Mouse (Mus musculus) MEL (cell line): Measurements from ENCODE around the gene Coq10b. TPM values are rescaled to one million over a fixed set of nuclear protein-coding genes. Genes with fewer than 3 reads are reported as not detected.

Source experiments
- DNase-seq: peaks from one replicate; pipeline ENCODE4 v3.0.0; 2011; ENCODE audit warnings: low read depth, low spot score
- H3K27ac ChIP-seq: 2 replicates; pipeline ENCODE4 v1.5.1; 2012; ENCODE audit warnings: low read depth, mild to moderate bottlenecking, control low read depth, low read length, moderate library complexity; ENCODE audit not compliant: control insufficient read depth
- H3K27me3 ChIP-seq, 2 experiments: fragments of 150-350 bp in 1 of 2; sonication (generic) in 1 of 2; 2 replicates each; pipeline ENCODE4 v1.6.1; 2012; ENCODE audit warnings: low read length in 2 of 2, mild to moderate bottlenecking in 2 of 2, improper control_type of control experiment in 1 of 2, moderate library complexity in 1 of 2; ENCODE audit not compliant: insufficient read depth in 2 of 2, control insufficient read depth in 1 of 2
- H3K36me3 ChIP-seq, 2 experiments: 2 replicates each; pipeline ENCODE4 v1.6.1; 2012 to 2014; ENCODE audit warnings: low read length in 2 of 2, improper control_type of control experiment in 1 of 2, inconsistent platforms in 1 of 2, mild to moderate bottlenecking in 1 of 2; ENCODE audit not compliant: insufficient read depth in 2 of 2, control insufficient read depth in 1 of 2
- H3K4me1 ChIP-seq, 2 experiments: fragments of 150-350 bp in 1 of 2; sonication (generic) in 1 of 2; 2 replicates each; pipeline ENCODE4 v1.6.1; 2012; ENCODE audit warnings: low read length in 2 of 2, improper control_type of control experiment in 1 of 2, mild to moderate bottlenecking in 1 of 2; ENCODE audit not compliant: insufficient read depth in 2 of 2, control insufficient read depth in 1 of 2
- H3K4me3 ChIP-seq, 2 experiments: fragments of 150-350 bp in 1 of 2; sonication (generic) in 1 of 2; 2 replicates each; pipeline ENCODE4 v1.5.1; 2012; ENCODE audit warnings: low read depth in 2 of 2, low read length in 2 of 2, mild to moderate bottlenecking in 2 of 2, moderate library complexity in 2 of 2, control low read depth in 1 of 2, improper control_type of control experiment in 1 of 2; ENCODE audit not compliant: control insufficient read depth in 1 of 2, insufficient read depth in 1 of 2
- H3K79me2 ChIP-seq: 2 replicates; pipeline ENCODE4 v1.6.1; 2012; ENCODE audit warnings: mild to moderate bottlenecking, low read length, moderate library complexity; ENCODE audit not compliant: control insufficient read depth, poor library complexity, insufficient read depth
- H3K9ac ChIP-seq: 2 replicates; pipeline ENCODE4 v1.6.1; 2012; ENCODE audit warnings: low read depth, mild to moderate bottlenecking, control low read depth, low read length, moderate library complexity; ENCODE audit not compliant: control insufficient read depth, poor library complexity, severe bottlenecking
- H3K9me3 ChIP-seq: fragments of 150-350 bp; sonication (generic); replicated peaks from 2 replicates; pipeline ENCODE4 v1.6.1; 2012; ENCODE audit warnings: mild to moderate bottlenecking, low read length, improper control_type of control experiment, moderate library complexity; ENCODE audit not compliant: insufficient read depth
- CTCF ChIP-seq, 3 experiments: IDR thresholded peaks in 2 of 3; conservative IDR thresholded peaks in 1 of 3; 2 replicates each; pipeline ENCODE4 v1.5.1; 2011 to 2012; ENCODE audit warnings: low read length in 3 of 3, low read depth in 2 of 3, mild to moderate bottlenecking in 2 of 3, improper control_type of control experiment in 1 of 3, inconsistent platforms in 1 of 3, mixed read lengths in 1 of 3, moderate library complexity in 1 of 3; ENCODE audit not compliant: control insufficient read depth in 1 of 3, insufficient read depth in 1 of 3, poor library complexity in 1 of 3, severe bottlenecking in 1 of 3
- EP300 ChIP-seq, 2 experiments: IDR thresholded peaks; 2 replicates each; pipeline ENCODE4 v1.6.1; 2011; ENCODE audit warnings: improper control_type of control experiment in 2 of 2, low read length in 2 of 2, low read depth in 1 of 2, mild to moderate bottlenecking in 1 of 2
- ETS1 ChIP-seq: IDR thresholded peaks from 2 replicates; pipeline ENCODE4 v1.6.1; 2012; ENCODE audit warnings: low read depth, mild to moderate bottlenecking, inconsistent platforms, low read length, improper control_type of control experiment, moderate library complexity
- GABPA ChIP-seq: IDR thresholded peaks from 2 replicates; pipeline ENCODE4 v1.6.1; 2012; ENCODE audit warnings: low read depth, mild to moderate bottlenecking, inconsistent platforms, low read length, improper control_type of control experiment, moderate library complexity
- MAZ ChIP-seq: IDR thresholded peaks from 2 replicates; pipeline ENCODE4 v1.6.1; 2012; ENCODE audit warnings: low read depth, mild to moderate bottlenecking, inconsistent platforms, low read length, improper control_type of control experiment
- MEF2A ChIP-seq: IDR thresholded peaks from 2 replicates; pipeline ENCODE4 v1.6.1; 2014; ENCODE audit warnings: low read depth, mild to moderate bottlenecking, inconsistent platforms, low read length, improper control_type of control experiment; ENCODE audit not compliant: poor library complexity, insufficient replicate concordance, severe bottlenecking; ENCODE audit errors: extremely low read depth
- POLR2A ChIP-seq, 2 experiments: IDR thresholded peaks; 2 replicates each; pipeline ENCODE4 v1.6.1; 2011 to 2012; ENCODE audit warnings: low read length in 2 of 2, mild to moderate bottlenecking in 2 of 2, control low read depth in 1 of 2, improper control_type of control experiment in 1 of 2, low read depth in 1 of 2, moderate library complexity in 1 of 2; ENCODE audit not compliant: control insufficient read depth in 1 of 2, insufficient read depth in 1 of 2, poor library complexity in 1 of 2
- POLR2AphosphoS2 ChIP-seq: IDR thresholded peaks from 2 replicates; pipeline ENCODE4 v1.6.1; 2011; ENCODE audit warnings: low read length, improper control_type of control experiment
- RCOR1 ChIP-seq: IDR thresholded peaks from 2 replicates; pipeline ENCODE4 v1.6.1; 2012; ENCODE audit warnings: low read depth, mild to moderate bottlenecking, inconsistent platforms, low read length, improper control_type of control experiment
- TAL1 ChIP-seq: IDR thresholded peaks from 2 replicates; pipeline ENCODE4 v1.6.1; 2012; ENCODE audit warnings: mild to moderate bottlenecking, inconsistent platforms, low read length, moderate library complexity, mixed read lengths
- TBP ChIP-seq: IDR thresholded peaks from 2 replicates; pipeline ENCODE4 v1.8.0; 2011; ENCODE audit warnings: low read depth, low read length, improper control_type of control experiment
- TCF12 ChIP-seq: IDR thresholded peaks from 2 replicates; pipeline ENCODE4 v1.6.1; 2014; ENCODE audit warnings: low read depth, mild to moderate bottlenecking, inconsistent platforms, low read length, improper control_type of control experiment, moderate library complexity
- UBTF ChIP-seq: IDR thresholded peaks from 2 replicates; pipeline ENCODE4 v1.6.1; 2012; ENCODE audit warnings: low read depth, mild to moderate bottlenecking, inconsistent platforms, low read length, improper control_type of control experiment, moderate library complexity, borderline replicate concordance; ENCODE audit not compliant: insufficient read depth
- polyA plus RNA-seq, 2 experiments: library from polyadenylated mRNA; stranded (reverse) in 1 of 2; unstranded in 1 of 2; fragments of >175 nt in 1 of 2; fragments of >200 nt in 1 of 2; gene quantifications; 2 replicates each; pipeline versions ENCODE4 v1.2.1 to v1.2.4; 2012; ENCODE audit warnings: low replicate concordance in 2 of 2, low read depth in 1 of 2; ENCODE audit not compliant: insufficient read length in 2 of 2, insufficient read depth in 1 of 2, missing spikeins in 1 of 2
- total RNA-seq: library from RNA; depleted of rRNA; stranded (reverse); fragments of 300-350 nt; gene quantifications from 2 replicates; pipeline ENCODE4 v1.2.3, GENCODE M21; 2012

Gene Coq10b
- total and polyA plus RNA-seq, 3 experiments: 9.8 to 84.6 (median 13.4) TPM

GRCm38 (mm10) chr1:55092056-55092455, 39.5 kb downstream of the Coq10b start:
- peak overlapping the region; percentile 32 for H3K27ac ChIP-seq
- TF ChIP-seq POLR2AphosphoS2: peak; percentile 91
- TF ChIP-seq MAZ: no peak
- 0 out of 4 replicates have a peak, but pooled peaks of 1 of the 2 experiments have one; percentile 39 for TF ChIP-seq POLR2A (IDR thresholded peaks at IDR 0.05; ENCODE audit: control insufficient read depth in 1 of 2, insufficient read depth in 1 of 2, low read depth in 1 of 2, low read length in 2 of 2, poor library complexity in 1 of 2)
- TF ChIP-seq, all 39 proteins: peak for 2
- Histone ChIP-seq H3K4me1 (peaks cover 2 to 7% of the 10 kb centered on the region in 2 experiments; a peak in 3 of 4 replicates), H3K27me3 (no peaks in the 10 kb centered on the region), H3K9me3 (no peaks in the 10 kb centered on the region), H3K9ac (no peak overlapping the region), H3K79me2 (peaks cover 27% of the 10 kb centered on the region), H3K4me3 (no peak overlapping the region), H3K36me3 (peaks cover 4 to 31% of the 10 kb centered on the region in 2 experiments; a peak in 3 of 4 replicates)
- no peak for DNase-seq

- H3K9me3 ChIP-seq: no peaks in the 10 kb centered on the region
- no peak overlapping the region for H3K9ac ChIP-seq
- peak overlapping the region; percentile 10; the same call in 1 of the 2 replicates for H3K27ac ChIP-seq
- TF ChIP-seq TAL1: peak; percentile 60
- no peak; the same call in 1 of the 2 replicates for TF ChIP-seq ETS1
- TF ChIP-seq GABPA: no peak
- peak; percentile 72 for TF ChIP-seq RCOR1
- no peak for TF ChIP-seq MEF2A
- peak; percentile 92 for TF ChIP-seq TBP
- TF ChIP-seq EP300 (IDR thresholded peaks at IDR 0.05; ENCODE audit: low read depth in 1 of 2, low read length in 2 of 2): peak in 1 of 2 experiments; percentile 76; a peak in 2 of 4 replicates
- TF ChIP-seq TCF12: no peak
- TF ChIP-seq CTCF (IDR thresholded peaks at IDR 0.05 in 2 of 3, conservative IDR thresholded peaks at IDR 0.05 in 1 of 3; ENCODE audit: control insufficient read depth in 1 of 3, insufficient read depth in 1 of 3, low read depth in 2 of 3, low read length in 3 of 3, poor library complexity in 1 of 3, severe bottlenecking in 1 of 3): no peak
- no peak for TF ChIP-seq UBTF
- TF ChIP-seq, all 39 proteins: peak for 4
- peak; percentile 67 for DNase-seq
- Histone ChIP-seq H3K4me1 (peaks cover 2 to 7% of the 10 kb centered on the region in 2 experiments; a peak in 3 of 4 replicates), H3K27me3 (no peaks in the 10 kb centered on the region), H3K4me3 (no peak overlapping the region), H3K36me3 (peaks cover 4 to 31% of the 10 kb centered on the region in 2 experiments; a peak in 3 of 4 replicates), H3K79me2 (peaks cover 23% of the 10 kb centered on the region)
Observed at GRCm38 (mm10) chr1:55092469-55092868, 39.9 kb downstream of the Coq10b start.
